Mouse (Mus musculus) T-helper 1 cell (primary cell): Measurements from ENCODE around the gene Btg3.

ENCODE experiments used
- in situ Hi-C: fragments of 300-600 bp; cut with MboI, MseI; formaldehyde crosslinking; loops from one replicate; pipeline ENCODE4 v1.15.1; 2025; ENCODE audit warnings: high pct_unique_total_duplicates

Gene Btg3

GRCm38 (mm10) chr16:78301831-78302677, 74.9 kb downstream of the Btg3 start:
- in situ Hi-C loops, result loop anchor here (5.0 kb wide), 1 partner anchor 65 kb away; no protein-coding TSS in a partner anchor

- in situ Hi-C loops, result loop anchor here (5.0 kb wide), 1 partner anchor 64 kb away; no protein-coding TSS in a partner anchor
Observed at GRCm38 (mm10) chr16:78301183-78301830, 75.7 kb downstream of the Btg3 start, which contains the start of gene Cxadr. Gene Cxadr, plus strand, starts transcription at chr16:78301489.

- in situ Hi-C loops, result no loop called here
Observed at GRCm38 (mm10) chr16:78296114-78296513, 80.9 kb downstream of the Btg3 start.

DNA sequence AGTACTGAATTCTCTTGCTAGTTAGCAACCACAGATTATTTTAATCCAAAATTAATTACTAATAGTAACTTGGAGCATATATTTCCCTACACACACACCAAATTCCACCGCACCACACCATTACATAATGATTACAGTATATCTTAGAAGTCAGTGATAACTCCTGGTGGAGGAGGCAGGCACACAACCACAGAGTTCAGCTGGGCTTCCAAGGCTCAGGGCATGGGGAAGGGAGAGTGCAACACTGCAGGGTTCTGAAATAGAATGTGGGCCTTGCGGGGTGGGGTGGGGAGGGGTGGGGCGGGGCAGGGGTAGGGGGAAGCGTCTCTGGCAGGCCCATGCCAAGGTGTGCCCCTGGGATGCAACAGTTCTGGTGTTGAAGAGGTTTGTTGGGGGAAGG, 81.4 kb downstream of the Btg3 start:
- in situ Hi-C loops, result no loop called here

DNA sequence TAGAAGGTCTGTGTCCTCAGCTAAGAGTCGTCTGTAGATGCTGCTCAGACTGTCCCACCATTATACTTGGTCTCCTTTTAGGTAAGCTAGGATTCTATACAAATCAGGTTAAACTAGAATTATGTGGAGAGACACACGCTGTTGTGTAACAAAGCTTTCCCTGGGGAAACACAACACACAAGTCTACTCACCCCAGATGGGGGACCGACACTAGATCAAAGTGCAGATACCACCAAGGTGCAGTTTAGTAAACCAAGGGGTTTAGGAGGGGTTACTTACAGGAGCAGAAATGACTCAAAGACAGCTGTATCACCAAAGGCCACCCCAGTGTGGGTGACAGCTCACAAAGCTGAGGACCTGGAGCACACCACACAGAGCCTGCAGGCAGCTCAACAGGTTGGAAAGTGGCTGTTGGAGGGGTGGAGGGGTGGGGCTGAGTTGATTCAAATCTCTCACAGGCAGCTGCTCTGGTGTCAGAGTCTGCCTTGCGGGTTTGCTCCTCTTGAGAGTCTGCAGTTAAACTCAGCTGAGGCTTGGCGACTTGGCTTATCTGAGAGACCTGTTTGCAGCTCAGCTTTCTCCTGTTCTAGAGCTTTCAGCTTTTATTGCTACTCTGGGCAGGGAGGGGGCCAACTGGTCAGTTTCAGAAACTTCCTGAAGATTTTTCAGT, 82.3 kb downstream of the Btg3 start:
- in situ Hi-C loops, result no loop called here

GRCm38 (mm10) chr16:78294051-78294450, 82.9 kb downstream of the Btg3 start:
- in situ Hi-C loops, result no loop called here

DNA sequence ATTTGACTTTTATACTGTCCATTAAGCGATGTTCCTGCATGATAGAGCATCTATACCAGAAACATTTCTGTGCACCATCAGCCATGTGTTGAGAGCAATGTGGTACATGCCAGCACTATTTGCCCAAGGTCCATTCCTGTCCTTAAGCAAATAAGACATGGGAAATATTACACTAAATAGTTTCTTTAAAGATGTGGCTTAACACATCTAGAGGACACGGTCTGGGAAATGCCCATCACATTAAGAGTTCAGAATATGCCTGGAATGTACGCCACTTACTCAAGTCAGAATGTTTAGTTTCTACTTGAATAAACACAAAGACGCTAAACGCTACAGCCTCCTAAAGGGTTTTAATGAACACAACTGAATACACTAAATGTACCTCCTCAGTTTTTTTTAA, 93.8 kb downstream of the Btg3 start:
- in situ Hi-C loops, result no loop called here
